Mouse (Mus musculus): ENCODE results near the gene Tbc1d9. TPM values are rescaled to one million over a fixed set of nuclear protein-coding genes. Genes with fewer than 3 reads are reported as not detected.

Gene Tbc1d9
- polyA plus RNA-seq, 1 experiment from 2014 or later = 2.3 TPM

GRCm38 (mm10) chr8:83199715-83200114 lies 34.6 kb downstream of the Tbc1d9 start:
- no peak overlapping the region for H3K4me3 ChIP-seq (ENCODE audit: low read length)
- H3K27me3 ChIP-seq (ENCODE audit: insufficient read depth, low read length) = no peaks in the 10 kb centered on the region
- no peak overlapping the region for H3K27ac ChIP-seq (ENCODE audit: low read length)
- no peaks in the 10 kb centered on the region for H3K36me3 ChIP-seq (ENCODE audit: insufficient read depth, low read length)
- no peak overlapping the region for H3K9ac ChIP-seq (replicated peaks; ENCODE audit: low read length)
- H3K4me1 ChIP-seq (ENCODE audit: insufficient read depth, low read length) = peaks cover 10% of the 10 kb centered on the region
- H3K4me2 ChIP-seq (replicated peaks; ENCODE audit: low read depth, low read length) = no peak overlapping the region
- ATAC-seq (ENCODE audit: low FRiP score, low TSS enrichment) = no peak
- 64% methylated on average over 8 of the region's 8 CpGs for WGBS
- H3K9me3 ChIP-seq (ENCODE audit: low read length) = no peaks in the 10 kb centered on the region

- ATAC-seq (ENCODE audit: low FRiP score, low TSS enrichment) = no peak
Measured at GRCm38 (mm10) chr8:83200191-83201177, 35.3 kb downstream of the Tbc1d9 start.

GRCm38 (mm10) chr8:83202946-83203345 lies 37.8 kb downstream of the Tbc1d9 start:
- no peak overlapping the region for H3K4me3 ChIP-seq (ENCODE audit: low read length)
- H3K9ac ChIP-seq (replicated peaks; ENCODE audit: low read length) = no peak overlapping the region
- no peaks in the 10 kb centered on the region for H3K27me3 ChIP-seq (ENCODE audit: insufficient read depth, low read length)
- 92% methylated on average over 11 of the region's 11 CpGs for WGBS
- peaks cover 13% of the 10 kb centered on the region for H3K4me1 ChIP-seq (ENCODE audit: insufficient read depth, low read length)
- no peaks in the 10 kb centered on the region for H3K9me3 ChIP-seq (ENCODE audit: low read length)
- H3K36me3 ChIP-seq (ENCODE audit: insufficient read depth, low read length) = no peaks in the 10 kb centered on the region
- no peak for ATAC-seq (ENCODE audit: low FRiP score, low TSS enrichment)
- H3K4me2 ChIP-seq (replicated peaks; ENCODE audit: low read depth, low read length) = no peak overlapping the region
- H3K27ac ChIP-seq (ENCODE audit: low read length) = no peak overlapping the region

More at GRCm38 (mm10) chr8:83200191-83201177, 35.3 kb downstream of the Tbc1d9 start:
- Histone ChIP-seq H3K9me3 (ENCODE audit: low read length) (no peaks in the 10 kb centered on the region), H3K36me3 (ENCODE audit: insufficient read depth, low read length) (no peaks in the 10 kb centered on the region), H3K4me1 (ENCODE audit: insufficient read depth, low read length) (peaks cover 10% of the 10 kb centered on the region), H3K27ac (ENCODE audit: low read length) (0 out of 2 replicates have a peak overlapping the region, but pooled peaks have one; percentile 25), H3K4me3 (ENCODE audit: low read length) (no peak overlapping the region), H3K9ac (replicated peaks; ENCODE audit: low read length) (no peak overlapping the region), H3K4me2 (replicated peaks; ENCODE audit: low read depth, low read length) (no peak overlapping the region), H3K27me3 (ENCODE audit: insufficient read depth, low read length) (no peaks in the 10 kb centered on the region)
- 60% methylated on average over 16 of the region's 16 CpGs for WGBS

GRCm38 (mm10) chr8:83205907-83206306 lies 40.8 kb downstream of the Tbc1d9 start:
- Histone ChIP-seq H3K27ac (ENCODE audit: low read length) (no peak overlapping the region), H3K4me2 (replicated peaks; ENCODE audit: low read depth, low read length) (no peak overlapping the region), H3K9me3 (ENCODE audit: low read length) (no peaks in the 10 kb centered on the region), H3K4me1 (ENCODE audit: insufficient read depth, low read length) (peaks cover 5% of the 10 kb centered on the region; the same call in 1 of the 2 replicates), H3K4me3 (ENCODE audit: low read length) (no peak overlapping the region), H3K36me3 (ENCODE audit: insufficient read depth, low read length) (no peaks in the 10 kb centered on the region), H3K27me3 (ENCODE audit: insufficient read depth, low read length) (no peaks in the 10 kb centered on the region), H3K9ac (replicated peaks; ENCODE audit: low read length) (no peak overlapping the region)
- ATAC-seq (ENCODE audit: low FRiP score, low TSS enrichment) = no peak
- 61% methylated on average over 7 of the region's 7 CpGs for WGBS

GRCm38 (mm10) chr8:83209581-83209980 lies 44.4 kb downstream of the Tbc1d9 start:
- H3K9me3 ChIP-seq (ENCODE audit: low read length) = no peaks in the 10 kb centered on the region
- H3K4me3 ChIP-seq (ENCODE audit: low read length) = no peak overlapping the region
- H3K4me1 ChIP-seq (ENCODE audit: insufficient read depth, low read length) = peaks cover 3% of the 10 kb centered on the region; the same call in 1 of the 2 replicates
- no peaks in the 10 kb centered on the region for H3K27me3 ChIP-seq (ENCODE audit: insufficient read depth, low read length)
- H3K4me2 ChIP-seq (replicated peaks; ENCODE audit: low read depth, low read length) = no peak overlapping the region
- H3K27ac ChIP-seq (ENCODE audit: low read length) = no peak overlapping the region
- ATAC-seq (ENCODE audit: low FRiP score, low TSS enrichment) = no peak
- H3K36me3 ChIP-seq (ENCODE audit: insufficient read depth, low read length) = no peaks in the 10 kb centered on the region
- H3K9ac ChIP-seq (replicated peaks; ENCODE audit: low read length) = no peak overlapping the region
- WGBS = 43% methylated on average over 4 of the region's 4 CpGs

- WGBS = 69% methylated on average over 7 of the region's 7 CpGs
- Histone ChIP-seq H3K4me1 (ENCODE audit: insufficient read depth, low read length) (peaks cover 2% of the 10 kb centered on the region; the same call in 1 of the 2 replicates), H3K27ac (ENCODE audit: low read length) (no peak overlapping the region), H3K27me3 (ENCODE audit: insufficient read depth, low read length) (no peaks in the 10 kb centered on the region), H3K9me3 (ENCODE audit: low read length) (no peaks in the 10 kb centered on the region), H3K4me2 (replicated peaks; ENCODE audit: low read depth, low read length) (no peak overlapping the region), H3K9ac (replicated peaks; ENCODE audit: low read length) (no peak overlapping the region), H3K4me3 (ENCODE audit: low read length) (no peak overlapping the region), H3K36me3 (ENCODE audit: insufficient read depth, low read length) (no peaks in the 10 kb centered on the region)
- no peak for ATAC-seq (ENCODE audit: low FRiP score, low TSS enrichment)
Measured at GRCm38 (mm10) chr8:83210676-83211075, 45.5 kb downstream of the Tbc1d9 start.

- H3K27ac ChIP-seq (ENCODE audit: low read length) = no peak overlapping the region
- no peak overlapping the region for H3K4me3 ChIP-seq (ENCODE audit: low read length)
- H3K36me3 ChIP-seq (ENCODE audit: insufficient read depth, low read length) = no peaks in the 10 kb centered on the region
- no peak overlapping the region for H3K9ac ChIP-seq (replicated peaks; ENCODE audit: low read length)
- WGBS = 65% methylated on average over 5 of the region's 5 CpGs
- no peaks in the 10 kb centered on the region for H3K27me3 ChIP-seq (ENCODE audit: insufficient read depth, low read length)
- ATAC-seq (ENCODE audit: low FRiP score, low TSS enrichment) = no peak
- H3K4me2 ChIP-seq (replicated peaks; ENCODE audit: low read depth, low read length) = no peak overlapping the region
- no peaks in the 10 kb centered on the region for H3K4me1 ChIP-seq (ENCODE audit: insufficient read depth, low read length)
- H3K9me3 ChIP-seq (ENCODE audit: low read length) = no peaks in the 10 kb centered on the region
Measured at GRCm38 (mm10) chr8:83215065-83215464, 49.9 kb downstream of the Tbc1d9 start.

- ATAC-seq (ENCODE audit: low FRiP score, low TSS enrichment) = no peak
- H3K4me2 ChIP-seq (replicated peaks; ENCODE audit: low read depth, low read length) = no peak overlapping the region
- no peaks in the 10 kb centered on the region for H3K9me3 ChIP-seq (ENCODE audit: low read length)
- no peaks in the 10 kb centered on the region for H3K4me1 ChIP-seq (ENCODE audit: insufficient read depth, low read length)
- 72% methylated on average over 6 of the region's 6 CpGs for WGBS
- H3K9ac ChIP-seq (replicated peaks; ENCODE audit: low read length) = no peak overlapping the region
- H3K27ac ChIP-seq (ENCODE audit: low read length) = no peak overlapping the region
- no peak overlapping the region for H3K4me3 ChIP-seq (ENCODE audit: low read length)
- H3K27me3 ChIP-seq (ENCODE audit: insufficient read depth, low read length) = no peaks in the 10 kb centered on the region
- H3K36me3 ChIP-seq (ENCODE audit: insufficient read depth, low read length) = no peaks in the 10 kb centered on the region
Measured at GRCm38 (mm10) chr8:83216520-83216919, 51.4 kb downstream of the Tbc1d9 start.

- Histone ChIP-seq H3K27ac (ENCODE audit: low read length) (no peak overlapping the region), H3K36me3 (ENCODE audit: insufficient read depth, low read length) (no peaks in the 10 kb centered on the region), H3K4me3 (ENCODE audit: low read length) (no peak overlapping the region), H3K4me2 (replicated peaks; ENCODE audit: low read depth, low read length) (no peak overlapping the region), H3K9me3 (ENCODE audit: low read length) (no peaks in the 10 kb centered on the region), H3K27me3 (ENCODE audit: insufficient read depth, low read length) (no peaks in the 10 kb centered on the region), H3K4me1 (ENCODE audit: insufficient read depth, low read length) (no peaks in the 10 kb centered on the region), H3K9ac (replicated peaks; ENCODE audit: low read length) (no peak overlapping the region)
- 90% methylated on average over 9 of the region's 9 CpGs for WGBS
- ATAC-seq (ENCODE audit: low FRiP score, low TSS enrichment) = no peak
Measured at GRCm38 (mm10) chr8:83217196-83217595, 52.0 kb downstream of the Tbc1d9 start.

GRCm38 (mm10) chr8:83217891-83218290 lies 52.7 kb downstream of the Tbc1d9 start:
- no peak overlapping the region for H3K4me3 ChIP-seq (ENCODE audit: low read length)

More at GRCm38 (mm10) chr8:83217891-83218290, 52.7 kb downstream of the Tbc1d9 start:
- no peak for ATAC-seq (ENCODE audit: low FRiP score, low TSS enrichment)
- Histone ChIP-seq H3K27me3 (ENCODE audit: insufficient read depth, low read length) (no peaks in the 10 kb centered on the region), H3K36me3 (ENCODE audit: insufficient read depth, low read length) (no peaks in the 10 kb centered on the region), H3K9ac (replicated peaks; ENCODE audit: low read length) (no peak overlapping the region), H3K9me3 (ENCODE audit: low read length) (no peaks in the 10 kb centered on the region), H3K4me2 (replicated peaks; ENCODE audit: low read depth, low read length) (no peak overlapping the region), H3K4me1 (ENCODE audit: insufficient read depth, low read length) (no peaks in the 10 kb centered on the region), H3K27ac (ENCODE audit: low read length) (no peak overlapping the region)
- 88% methylated on average over 2 of the region's 2 CpGs for WGBS
